Mouse (Mus musculus) cerebral cortex, adult 2 months (tissue): ENCODE data around the gene Emc8.

Experiments used
- WGBS: fragments of 180-500 bp; shearing (Covaris S2); methylation state at CpG from one replicate; pipeline ENCODE4 v1.1.7; 2018; 5-methylcytosine and 5-hydroxymethylcytosine counted together

Emc8 gene

DNA sequence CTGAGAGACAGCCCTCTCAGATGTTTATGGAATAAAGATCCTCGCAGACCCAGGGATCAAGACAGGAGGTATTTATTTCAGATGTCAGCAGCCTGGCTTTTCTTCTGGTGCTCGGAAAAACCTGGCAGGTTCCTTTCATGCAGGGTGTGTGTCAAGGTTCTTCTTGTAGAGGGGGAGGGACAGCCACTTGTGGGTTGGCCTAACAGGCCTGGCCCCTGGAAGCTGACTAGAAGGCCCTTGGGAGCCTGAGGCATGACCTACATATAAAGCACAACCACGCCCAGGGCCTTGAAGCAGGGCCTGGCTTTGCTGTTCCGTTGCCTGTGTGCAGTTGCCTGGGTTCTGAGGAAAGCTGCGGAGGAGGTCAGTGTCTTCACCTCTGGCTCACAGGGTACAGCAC lies 16.7 kb upstream of the Emc8 start:
- 85% methylated on average over 5 of the region's 5 CpGs for WGBS

DNA sequence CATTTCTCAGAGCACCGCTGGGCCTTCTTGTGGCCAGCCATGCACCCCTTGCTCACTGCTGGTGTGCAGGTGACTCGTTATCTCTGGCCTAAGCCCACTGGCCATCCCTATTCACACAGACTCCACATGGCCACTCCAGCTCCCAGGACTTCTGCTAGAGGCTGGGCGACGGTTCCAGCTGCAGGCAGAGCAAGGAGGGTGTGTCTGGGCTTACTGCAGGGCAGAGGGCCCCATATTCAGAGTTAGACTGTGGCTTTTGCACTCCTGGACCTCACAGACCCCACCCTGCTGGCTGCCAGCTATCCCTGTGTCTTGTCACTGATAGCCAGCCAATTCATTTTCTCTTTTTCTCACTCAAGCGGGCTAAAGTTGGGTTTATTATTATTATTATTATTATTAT lies 15.7 kb upstream of the Emc8 start:
- 79% methylated on average over 5 of the region's 5 CpGs for WGBS

DNA sequence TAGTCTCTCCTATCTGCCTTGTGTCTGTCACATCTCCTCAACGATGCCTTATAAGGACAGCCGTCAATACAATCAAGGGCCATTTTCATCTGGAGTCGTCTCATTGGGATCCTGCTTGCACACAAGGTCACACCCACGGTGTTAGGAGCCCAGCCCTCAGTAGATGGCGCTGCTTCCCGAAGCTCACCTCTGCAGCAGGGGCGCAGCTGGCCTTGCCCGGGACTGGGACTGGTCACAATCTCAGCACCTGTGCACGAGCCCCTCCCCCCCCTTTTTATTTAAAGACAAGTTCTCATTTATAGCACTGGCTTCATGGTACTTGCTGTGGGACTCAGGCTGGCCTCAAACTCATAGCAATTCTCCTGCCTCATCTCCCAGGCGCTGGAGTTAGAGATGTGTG lies 15.2 kb upstream of the Emc8 start:
- 25% methylated on average over 10 of the region's 10 CpGs for WGBS

DNA sequence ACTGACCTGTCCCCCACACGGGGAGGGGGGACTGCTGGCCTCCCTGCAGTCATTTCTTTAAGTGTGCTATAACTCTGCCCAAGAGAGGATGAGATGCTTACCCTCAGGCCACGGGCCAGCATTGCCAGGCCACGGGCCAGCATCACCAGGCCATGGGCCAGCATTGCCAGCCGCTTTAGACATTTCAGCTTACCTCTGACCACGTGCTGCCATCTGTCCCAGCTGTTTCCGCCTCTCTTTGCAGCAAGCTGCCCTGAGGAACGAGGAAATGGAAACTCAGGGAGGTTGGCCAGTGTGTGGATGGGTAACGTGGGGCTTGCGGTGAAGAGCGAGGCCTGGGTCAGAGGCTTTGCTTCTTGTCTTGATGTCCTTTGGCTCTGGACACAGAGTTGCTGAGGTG lies 12.7 kb upstream of the Emc8 start:
- 74% methylated on average over 10 of the region's 10 CpGs for WGBS

DNA sequence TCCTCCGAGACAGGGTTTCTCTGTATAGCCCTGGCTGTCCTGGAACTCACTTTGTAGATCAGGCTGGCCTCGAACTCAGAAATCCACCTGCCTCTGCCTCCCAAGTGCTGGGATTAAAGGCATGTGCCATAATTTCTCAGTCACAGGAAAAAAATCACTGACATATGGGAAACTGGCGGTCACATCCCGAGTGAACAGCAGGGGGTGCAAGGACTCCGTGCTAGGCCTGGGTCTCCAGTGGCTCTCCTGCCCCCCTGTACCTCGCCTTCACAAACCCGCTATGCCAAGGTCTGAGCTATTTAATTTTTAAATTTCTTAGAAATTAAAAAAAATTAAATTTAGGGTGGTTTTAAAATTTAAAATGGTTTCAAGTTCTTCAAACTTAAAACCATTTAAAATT lies 12.0 kb upstream of the Emc8 start:
- WGBS = 63% methylated on average over 7 of the region's 7 CpGs

DNA sequence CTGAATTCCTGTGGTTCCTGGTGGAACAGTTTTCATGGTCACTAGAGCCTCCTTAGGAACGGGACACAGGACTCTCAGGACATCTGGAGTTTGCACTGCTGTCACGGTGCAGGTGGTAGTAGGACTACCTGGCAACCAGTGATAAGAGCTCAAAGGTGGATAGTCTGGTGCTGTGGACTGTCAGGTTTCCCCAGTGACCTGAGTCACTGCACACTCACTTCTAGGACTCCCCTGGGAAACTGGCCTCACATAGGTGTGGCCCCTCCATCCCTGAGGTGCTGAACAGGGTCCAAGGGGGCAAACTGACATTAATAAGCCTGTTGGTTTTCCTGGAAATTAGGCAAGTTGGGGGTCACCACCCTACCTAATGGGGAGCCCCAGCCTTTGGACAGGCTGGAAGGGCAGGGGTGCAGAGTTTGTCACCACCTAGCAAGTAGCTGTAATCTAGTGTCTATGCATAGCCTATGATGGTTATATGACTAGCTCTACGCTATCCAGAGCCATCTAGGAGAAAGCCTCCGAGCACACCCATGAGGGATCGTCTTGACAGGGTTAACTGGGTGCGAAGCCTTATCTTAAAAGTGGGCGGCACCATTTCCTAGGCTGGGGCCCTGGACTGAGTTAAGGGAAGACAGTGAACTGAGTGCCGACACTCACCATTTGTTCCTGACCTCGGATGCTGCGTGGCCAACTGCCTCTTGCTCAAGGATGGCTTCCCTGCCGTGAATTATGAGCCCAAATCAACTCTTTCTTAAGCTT lies 11.4 kb upstream of the Emc8 start:
- WGBS = 79% methylated on average over 11 of the region's 11 CpGs

DNA sequence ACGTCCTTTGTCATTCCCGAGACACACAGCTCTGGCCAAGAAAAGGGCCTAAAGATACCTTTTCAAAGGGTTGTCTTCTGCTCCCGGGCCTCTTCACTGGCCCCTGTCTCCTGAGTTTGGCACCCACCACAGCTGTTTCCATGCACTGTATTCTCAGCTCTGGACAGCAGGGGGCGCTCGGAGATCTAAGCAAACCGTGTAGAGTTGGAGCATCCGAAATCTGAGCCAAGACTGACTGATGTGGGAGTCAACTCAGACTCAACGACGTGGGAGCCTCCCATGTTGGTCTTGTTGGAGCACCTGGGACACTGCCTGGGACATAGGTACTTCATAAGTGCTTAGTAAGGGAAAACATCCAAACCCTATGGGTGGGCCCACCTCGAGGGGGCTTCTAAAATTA lies 10.1 kb upstream of the Emc8 start:
- WGBS = 11% methylated on average over 10 of the region's 10 CpGs

DNA sequence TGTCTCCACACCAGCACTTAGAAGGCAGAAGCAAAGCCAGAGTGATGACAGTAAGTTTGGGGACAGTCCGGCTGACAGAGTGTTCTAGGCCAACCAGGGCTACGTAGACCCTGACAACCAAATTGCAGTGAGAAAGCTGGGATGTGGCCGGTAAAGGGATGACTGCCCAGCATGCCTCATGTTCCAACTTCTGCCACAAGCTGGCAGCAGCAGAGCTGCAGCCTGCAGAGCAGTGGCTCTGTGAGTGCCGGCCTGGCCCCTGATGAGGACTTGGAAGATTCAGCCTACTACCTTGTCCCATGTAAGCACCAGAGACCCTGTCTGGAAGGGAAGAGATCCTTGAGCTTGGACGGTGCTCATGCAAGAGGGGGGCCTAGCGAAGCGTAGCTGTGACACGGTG lies 7.3 kb upstream of the Emc8 start:
- 69% methylated on average over 8 of the region's 8 CpGs for WGBS

DNA sequence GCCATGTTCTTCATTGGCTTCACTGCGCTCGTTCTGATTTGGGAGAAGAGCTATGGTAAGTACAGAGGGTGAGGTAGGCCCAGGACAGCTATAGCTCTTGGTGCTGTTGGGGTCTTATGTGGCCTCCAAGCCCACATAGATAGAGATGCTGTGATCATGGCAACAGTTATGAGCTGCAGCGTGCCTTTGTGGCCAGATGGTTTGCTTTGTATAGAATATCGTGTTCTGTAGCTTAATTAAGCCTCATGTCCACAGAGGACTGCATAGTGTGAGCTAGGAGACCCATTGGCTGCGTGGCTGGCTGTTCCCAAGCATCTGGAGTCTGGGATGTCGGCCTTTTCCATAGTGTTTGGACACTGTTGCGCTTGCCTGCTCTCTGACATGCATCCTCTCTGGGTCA lies 4.9 kb upstream of the Emc8 start:
- 57% methylated on average over 7 of the region's 7 CpGs for WGBS

DNA sequence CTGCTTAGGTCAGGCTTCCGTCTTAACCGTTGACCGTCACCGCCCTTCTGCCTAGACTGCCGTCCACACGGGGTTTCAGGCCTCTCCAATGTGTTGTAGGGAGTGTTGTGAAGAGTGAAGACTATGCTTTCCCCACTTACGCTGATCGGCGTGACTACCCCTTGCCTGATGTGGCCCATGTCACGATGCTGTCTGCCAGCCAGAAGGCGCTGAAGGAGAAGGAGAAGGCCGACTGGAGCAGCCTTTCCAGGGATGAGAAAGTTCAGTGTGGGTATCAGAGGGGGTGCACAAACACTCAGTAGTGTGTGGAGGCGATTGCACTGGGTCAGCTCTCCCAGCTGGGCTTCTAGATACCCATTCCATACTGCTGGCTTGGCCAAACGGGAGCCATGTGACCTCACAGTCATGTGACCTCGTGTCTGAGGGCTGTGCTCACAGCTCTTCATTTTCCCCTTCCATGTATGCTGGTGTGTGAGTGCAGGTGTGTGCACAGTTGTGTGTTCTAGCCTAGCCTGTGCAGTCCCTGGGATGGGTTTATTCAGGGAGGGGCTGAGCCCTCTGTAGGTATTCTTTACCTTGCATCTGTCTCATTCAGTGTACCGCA lies 4.4 kb upstream of the Emc8 start:
- WGBS = 83% methylated on average over 16 of the region's 16 CpGs

DNA sequence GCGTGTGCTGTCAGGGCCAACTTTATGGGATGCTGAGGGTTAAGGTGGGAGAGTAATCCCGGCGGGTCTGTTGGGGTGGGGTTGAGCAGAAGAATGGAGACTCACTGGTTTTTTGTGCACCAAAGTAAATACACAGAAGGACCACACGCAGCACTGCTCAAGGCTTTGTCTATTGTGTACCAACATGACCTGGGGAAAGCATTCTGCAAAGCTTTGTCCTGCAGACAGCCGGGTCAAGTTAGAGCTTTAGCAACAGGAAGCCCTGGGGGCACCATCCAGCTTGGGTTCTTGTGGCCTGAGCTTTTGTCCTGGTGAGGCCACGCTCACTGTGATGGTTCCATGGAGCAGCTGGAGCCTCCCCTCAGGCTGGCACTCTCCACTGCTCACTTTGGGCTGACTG lies 3.4 kb upstream of the Emc8 start:
- WGBS = 49% methylated on average over 6 of the region's 6 CpGs

DNA sequence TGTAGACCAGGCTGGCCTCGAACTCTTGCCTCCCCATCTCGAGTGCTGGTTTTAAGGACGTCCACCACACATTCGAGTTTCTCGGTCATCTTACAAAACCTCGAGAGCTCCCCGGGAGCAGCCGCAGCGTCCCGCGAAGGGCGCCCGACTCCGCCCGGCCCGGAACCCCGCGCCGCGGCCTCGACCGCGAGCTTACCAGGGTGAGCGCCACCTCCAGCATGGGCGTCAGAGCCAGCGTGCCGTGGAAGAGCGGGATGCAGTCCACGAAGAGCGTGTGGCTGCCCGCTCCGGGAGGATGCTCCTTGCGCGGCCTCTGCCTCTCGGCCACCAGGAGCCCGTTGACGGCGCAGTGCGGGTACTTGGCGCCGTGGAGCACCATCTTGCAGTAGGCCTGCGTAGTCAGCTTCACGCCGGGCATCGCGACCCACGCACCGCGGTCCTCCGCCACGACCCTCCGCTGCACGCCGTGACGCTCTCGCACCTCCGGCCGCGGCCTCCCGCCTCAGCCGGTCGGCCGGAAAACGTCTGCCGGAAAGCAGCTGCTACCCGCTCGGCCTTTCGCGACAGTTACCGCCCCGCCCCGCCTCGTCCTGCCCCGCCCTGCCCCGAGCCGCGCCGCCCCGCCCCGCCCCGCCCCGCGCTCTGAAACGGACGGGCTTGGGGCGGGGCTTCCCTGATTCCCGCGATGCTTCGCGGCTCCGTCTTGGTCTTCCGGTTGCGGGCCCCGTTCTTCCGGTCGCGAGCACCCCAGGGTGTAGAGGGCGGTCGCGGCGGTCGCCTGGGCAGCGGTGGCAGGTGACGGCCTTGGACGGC lies 606 bp downstream of the Emc8 start, which contains the start of the genes Gm27021 and Cox4i1:
Gene Gm27021 (minus strand): TSS at position 519 of the 813 bp plus-strand sequence.
Gene Cox4i1 (plus strand): TSS at position 662 of the 813 bp plus-strand sequence.
- WGBS = 1% methylated on average over 105 of the region's 105 CpGs

DNA sequence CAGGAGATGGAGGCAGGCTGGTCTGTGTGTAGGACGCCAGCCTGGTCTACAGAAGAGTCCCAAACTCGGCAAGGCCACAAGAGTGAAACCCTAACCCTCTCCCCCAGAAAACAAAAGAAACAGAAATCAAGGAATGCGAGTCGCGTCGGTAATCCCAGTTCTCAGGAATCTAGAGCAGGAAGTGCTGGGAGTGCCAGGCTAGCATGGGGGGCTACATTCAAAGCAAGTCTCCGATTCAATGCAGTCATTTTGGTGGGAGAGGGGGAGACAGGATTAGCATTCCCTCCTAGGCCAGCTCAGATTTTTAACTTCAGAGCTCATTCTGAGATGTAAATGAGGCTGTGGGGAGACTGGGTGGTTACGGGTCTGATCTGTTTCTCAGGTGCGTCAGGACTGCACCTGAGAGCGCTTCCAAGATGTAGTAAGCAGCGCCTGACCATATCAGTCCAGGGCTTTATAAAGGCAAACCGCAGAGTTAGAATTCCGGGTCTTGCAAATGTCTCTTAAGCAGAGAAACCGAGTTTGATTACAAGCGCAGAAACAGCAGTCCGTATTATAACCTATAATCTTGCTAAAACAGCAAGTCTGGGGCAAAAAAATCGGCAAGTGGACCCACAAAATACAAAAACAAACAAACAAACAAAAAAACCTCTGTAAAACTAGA lies 1.4 kb downstream of the Emc8 start:
- 6% methylated on average over 17 of the region's 17 CpGs for WGBS

DNA sequence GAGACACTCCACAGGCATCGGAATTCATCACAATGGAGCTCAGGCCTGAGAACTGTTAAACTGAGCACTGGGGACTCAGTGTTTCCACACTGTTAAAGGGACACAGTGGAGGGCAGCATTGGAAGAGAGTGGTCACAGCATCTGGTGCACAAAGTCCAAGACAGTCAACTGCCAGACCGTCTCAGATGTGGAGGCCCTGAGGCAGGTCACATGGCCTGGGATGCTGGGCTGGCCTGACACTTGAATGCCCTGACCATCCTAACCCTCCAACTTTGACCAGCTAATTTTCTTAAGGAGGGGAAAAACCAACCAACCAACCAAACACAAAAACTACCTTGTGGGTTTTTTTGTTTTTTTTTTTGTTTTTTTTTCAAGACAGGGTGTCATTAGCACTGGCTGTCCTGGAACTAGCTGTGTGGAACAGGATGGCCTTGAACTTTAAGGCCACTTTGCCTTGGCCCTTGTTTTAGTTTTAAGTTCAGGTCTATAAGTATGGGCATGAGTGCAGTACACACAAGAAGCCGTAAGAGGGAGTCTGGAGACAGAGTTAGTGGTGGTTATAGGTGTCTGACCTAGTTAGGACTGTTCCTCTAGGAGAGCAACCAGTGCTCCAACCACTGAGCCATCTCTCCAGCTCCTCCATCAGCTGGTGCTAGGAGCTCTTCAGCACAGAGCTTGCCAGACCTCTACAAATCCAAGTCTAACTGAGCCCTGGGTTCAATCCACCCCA lies 2.5 kb downstream of the Emc8 start:
- 57% methylated on average over 3 of the region's 3 CpGs for WGBS

DNA sequence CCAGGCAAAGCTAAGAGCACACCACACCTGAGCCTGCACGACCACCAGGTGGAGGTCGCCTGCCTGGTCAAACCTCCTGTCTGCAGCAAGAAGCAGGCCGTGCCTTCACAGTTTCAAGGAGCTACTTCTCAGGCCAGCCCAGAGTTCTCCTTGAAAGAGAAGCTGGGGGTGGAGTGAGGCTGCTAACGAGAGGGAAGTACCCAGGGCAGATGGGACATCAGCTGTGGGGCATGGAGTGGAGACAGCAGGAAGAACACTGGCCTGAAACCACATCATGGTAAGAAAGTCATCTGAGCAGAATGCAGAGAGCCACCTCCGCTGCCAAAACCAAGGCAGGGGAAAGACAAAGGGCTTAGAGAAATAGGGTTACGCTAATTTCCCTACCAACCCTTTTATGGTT lies 3.8 kb downstream of the Emc8 start:
- WGBS = 64% methylated on average over 6 of the region's 6 CpGs

DNA sequence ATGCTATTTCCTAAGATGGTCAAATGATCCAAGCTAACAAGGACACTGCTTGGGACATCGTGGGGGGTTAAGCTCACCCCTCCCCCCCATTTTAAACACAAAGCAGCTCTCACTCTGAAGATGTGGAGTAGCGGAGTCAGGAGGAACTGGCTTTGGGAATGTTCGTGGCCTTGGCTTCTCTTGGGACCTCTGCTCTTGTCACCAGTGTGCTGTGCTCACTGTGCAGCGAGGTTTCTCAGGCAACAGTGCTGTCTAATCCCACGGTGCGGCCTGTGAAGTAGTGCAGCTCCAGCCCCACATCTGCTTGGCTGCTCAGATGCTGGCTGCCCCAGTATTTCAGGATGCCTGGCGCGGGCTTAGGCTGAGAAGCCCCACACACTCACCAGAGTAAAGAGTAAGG lies 11.0 kb downstream of the Emc8 start:
- 71% methylated on average over 8 of the region's 8 CpGs for WGBS

DNA sequence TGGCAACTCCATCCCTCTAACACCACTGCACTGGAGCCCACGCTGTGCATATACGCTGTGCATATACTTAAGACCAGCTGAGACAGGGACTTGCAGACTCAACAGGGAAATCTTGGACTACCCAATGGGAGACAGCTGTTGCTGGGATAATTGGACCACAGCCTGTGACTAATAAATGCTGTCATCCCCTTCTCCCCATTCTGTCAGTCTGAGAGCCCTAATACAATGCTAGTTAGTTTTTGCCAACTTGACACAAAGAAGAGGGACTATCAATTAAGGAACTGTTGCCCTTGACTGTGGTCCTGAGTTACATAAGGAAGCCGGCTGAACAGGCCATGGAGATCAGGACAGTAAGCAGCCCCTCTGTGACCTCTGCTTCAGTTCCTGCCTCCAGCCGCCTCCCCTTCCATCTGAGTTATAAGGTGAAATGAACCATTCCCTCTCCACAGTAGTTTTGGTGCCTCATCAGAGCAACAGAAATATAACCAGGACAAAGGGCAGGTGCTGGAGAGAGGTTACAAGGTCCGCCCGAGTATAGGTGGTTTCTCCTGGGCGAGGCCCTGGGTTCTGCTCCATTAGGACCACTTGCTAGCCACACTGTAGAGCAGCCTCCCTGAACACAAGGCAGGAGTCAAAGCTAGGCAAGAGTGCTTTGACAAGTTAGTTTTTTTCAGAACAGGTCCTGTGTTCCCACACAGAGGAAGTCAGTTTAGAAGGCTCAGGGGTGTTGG lies 11.9 kb downstream of the Emc8 start:
- 83% methylated on average over 7 of the region's 7 CpGs for WGBS

DNA sequence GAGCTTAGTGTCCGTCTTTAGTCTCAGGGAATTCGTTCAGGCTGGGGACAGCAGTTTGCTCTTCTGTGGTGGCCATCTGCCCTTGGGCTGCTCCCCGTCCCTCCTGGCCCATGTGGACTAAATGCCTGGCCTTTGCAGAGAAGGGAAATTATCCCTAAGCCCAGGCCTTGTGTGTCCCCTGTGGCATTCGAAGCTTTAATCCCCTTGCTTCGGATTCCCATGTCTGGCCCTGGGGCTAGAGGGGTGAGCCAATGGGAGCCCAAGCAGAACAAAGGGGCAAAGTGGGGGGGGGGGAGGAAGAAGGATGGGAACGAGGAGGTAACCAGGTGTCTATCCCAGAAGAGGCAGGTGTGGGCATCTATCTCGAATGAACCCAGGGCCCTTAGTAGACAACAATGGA lies 20.8 kb downstream of the Emc8 start, which contains the start of gene 1190005I06Rik:
Gene 1190005I06Rik (minus strand): TSS at position 101 of the 400 bp plus-strand sequence.
- 76% methylated on average over 7 of the region's 7 CpGs for WGBS

DNA sequence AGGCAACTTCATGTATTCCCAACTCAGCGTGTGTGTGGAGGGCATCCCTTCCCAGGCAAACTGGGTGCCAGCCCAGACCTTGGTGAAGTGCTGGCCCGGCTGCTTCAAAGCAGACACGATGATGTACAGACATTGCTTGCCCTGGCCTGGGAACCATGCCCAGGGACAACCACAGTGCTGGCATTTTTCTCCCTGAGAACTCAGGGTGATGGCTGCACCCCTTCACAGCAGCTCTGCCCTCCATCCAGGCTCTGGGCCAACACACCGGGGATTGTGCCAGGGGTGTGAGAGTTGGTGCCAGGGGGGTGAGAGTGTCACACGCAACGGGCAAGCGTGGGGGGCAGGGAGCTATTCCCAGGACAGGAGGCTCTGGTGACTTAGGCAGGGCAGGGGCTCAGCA lies 23.7 kb downstream of the Emc8 start:
- 40% methylated on average over 7 of the region's 7 CpGs for WGBS

DNA sequence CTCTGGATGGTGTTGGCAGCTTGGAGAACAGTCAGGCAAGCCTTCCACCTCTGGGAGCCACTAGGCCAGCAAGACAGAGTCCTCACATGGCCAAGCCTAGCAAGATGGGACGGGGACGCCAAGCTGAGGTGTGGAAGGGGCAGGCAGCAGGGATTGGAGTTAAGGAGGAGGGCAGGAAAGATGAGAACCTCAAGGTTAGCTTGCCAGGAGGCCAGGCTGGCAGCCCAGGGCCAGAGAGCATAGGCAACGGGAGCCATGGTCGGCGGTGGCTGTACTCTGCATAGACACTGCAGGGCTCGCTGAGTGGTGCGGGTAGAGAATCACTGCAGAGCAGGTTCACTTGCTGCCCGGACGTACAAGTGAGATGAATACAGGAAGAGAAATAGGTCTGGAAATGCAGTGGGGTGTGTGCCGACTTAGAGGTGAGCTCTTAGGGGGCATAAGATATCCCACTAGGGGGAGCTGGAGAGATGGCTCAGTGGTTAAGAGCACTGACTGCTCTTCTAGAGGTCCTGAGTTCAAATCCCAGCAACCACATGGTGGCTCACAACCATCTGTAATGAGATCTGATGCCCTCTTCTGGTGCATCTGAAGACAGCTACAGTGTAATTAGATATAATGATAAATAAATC lies 26.2 kb downstream of the Emc8 start:
- 87% methylated on average over 10 of the region's 10 CpGs for WGBS
